Mouse (Mus musculus): ENCODE measurements at regions not wholly inside any gene's neighbourhood (a gene's known extent, or its start where the extent isn't known, plus 50 kb on each side); places are given as distances from the start of the nearest gene placed in this dataset.

DNA sequence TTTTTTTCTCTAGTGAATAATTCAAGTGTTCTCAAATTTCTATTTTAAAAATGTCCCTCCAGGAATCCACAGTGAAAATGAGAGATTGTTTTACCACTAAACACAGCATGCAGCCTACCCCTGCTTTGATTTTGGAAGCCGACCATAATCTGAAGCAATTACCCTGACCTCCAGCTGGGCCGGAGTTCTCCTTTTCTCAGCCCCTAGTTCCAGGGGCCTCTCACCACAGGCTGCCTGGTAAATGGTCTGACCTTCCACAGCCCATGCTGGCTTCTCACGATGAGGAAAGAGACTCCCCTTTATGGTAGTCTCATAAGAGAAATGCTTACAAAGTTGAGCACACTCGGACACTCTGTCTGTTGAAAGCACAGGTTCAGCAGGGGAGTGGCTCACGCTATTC lies 121.3 kb downstream of the Kcnrg start:
- no peak for DNase-seq (ENCODE audit: low read depth, low spot score)
- H3K4me1 ChIP-seq (ENCODE audit: control insufficient read depth in 1 of 2, insufficient read depth in 2 of 2, low read length in 2 of 2) = no peaks in the 10 kb centered on the region
- H3K9me3 ChIP-seq (replicated peaks; ENCODE audit: insufficient read depth, low read length) = no peaks in the 10 kb centered on the region
- H3K27ac ChIP-seq (ENCODE audit: control insufficient read depth, low read depth, low read length) = no peak overlapping the region
- H3K9ac ChIP-seq (ENCODE audit: control insufficient read depth, low read depth, low read length, poor library complexity, severe bottlenecking) = no peak overlapping the region
- no peaks in the 10 kb centered on the region for H3K79me2 ChIP-seq (ENCODE audit: control insufficient read depth, insufficient read depth, low read length, poor library complexity)
- no peak overlapping the region for H3K4me3 ChIP-seq (ENCODE audit: control insufficient read depth in 1 of 2, insufficient read depth in 1 of 2, low read depth in 2 of 2, low read length in 2 of 2)
- H3K36me3 ChIP-seq (ENCODE audit: control insufficient read depth in 1 of 2, insufficient read depth in 2 of 2, low read length in 2 of 2) = no peaks in the 10 kb centered on the region
- no peak for TF ChIP-seq MAX (IDR thresholded peaks at IDR 0.05; ENCODE audit: low read length)
- TF ChIP-seq ZNF384 (IDR thresholded peaks at IDR 0.05; ENCODE audit: low read depth, low read length) = no peak
- TF ChIP-seq HCFC1 (IDR thresholded peaks at IDR 0.05; ENCODE audit: low read depth, low read length) = no peak
- no peak for TF ChIP-seq TAL1 (IDR thresholded peaks at IDR 0.05; ENCODE audit: low read length)
- TF ChIP-seq E2F4 (IDR thresholded peaks at IDR 0.05; ENCODE audit: borderline replicate concordance, low read depth, low read length) = no peak
- TF ChIP-seq KAT2A (conservative IDR thresholded peaks at IDR 0.05; ENCODE audit: low read depth, low read length) = no peak
- TF ChIP-seq ZMIZ1 (IDR thresholded peaks at IDR 0.05; ENCODE audit: low read depth, low read length) = no peak
- TF ChIP-seq MAZ (IDR thresholded peaks at IDR 0.05; ENCODE audit: low read depth, low read length) = no peak
- no peak for TF ChIP-seq MYC (IDR thresholded peaks at IDR 0.05; ENCODE audit: low read depth, low read length)
- no peak for TF ChIP-seq SIN3A (IDR thresholded peaks at IDR 0.05; ENCODE audit: low read length)
- TF ChIP-seq ELF1 (IDR thresholded peaks at IDR 0.05; ENCODE audit: low read depth, low read length) = no peak
- TF ChIP-seq ZKSCAN1 (IDR thresholded peaks at IDR 0.05; ENCODE audit: low read depth, low read length) = no peak
- TF ChIP-seq RAD21 (IDR thresholded peaks at IDR 0.05; ENCODE audit: low read depth, low read length) = no peak
- TF ChIP-seq CTCF (IDR thresholded peaks at IDR 0.05 in 2 of 3, conservative IDR thresholded peaks at IDR 0.05 in 1 of 3; ENCODE audit: control insufficient read depth in 1 of 3, insufficient read depth in 1 of 3, low read depth in 2 of 3, low read length in 3 of 3, poor library complexity in 1 of 3, severe bottlenecking in 1 of 3) = no peak
- no peak for TF ChIP-seq ZC3H11A (IDR thresholded peaks at IDR 0.05; ENCODE audit: low read depth, low read length)
- TF ChIP-seq NELFE (IDR thresholded peaks at IDR 0.05; ENCODE audit: low read depth, low read length) = no peak
- TF ChIP-seq MYB (IDR thresholded peaks at IDR 0.05; ENCODE audit: low read depth, low read length) = no peak
- no peak for TF ChIP-seq UBTF (IDR thresholded peaks at IDR 0.05; ENCODE audit: borderline replicate concordance, insufficient read depth, low read depth, low read length)
- H3K27me3 ChIP-seq (ENCODE audit: control insufficient read depth in 1 of 2, insufficient read depth in 2 of 2, low read length in 2 of 2) = no peaks in the 10 kb centered on the region

GRCm38 (mm10) chr14:61735541-61735940 lies 128.3 kb downstream of the Kcnrg start:
- Histone ChIP-seq H3K4me3 (ENCODE audit: control insufficient read depth in 1 of 2, insufficient read depth in 1 of 2, low read depth in 2 of 2, low read length in 2 of 2) (no peak overlapping the region), H3K9ac (ENCODE audit: control insufficient read depth, low read depth, low read length, poor library complexity, severe bottlenecking) (no peak overlapping the region), H3K4me1 (ENCODE audit: control insufficient read depth in 1 of 2, insufficient read depth in 2 of 2, low read length in 2 of 2) (peaks cover 0 to 9% of the 10 kb centered on the region in 2 experiments; a peak in 2 of 4 replicates), H3K79me2 (ENCODE audit: control insufficient read depth, insufficient read depth, low read length, poor library complexity) (no peaks in the 10 kb centered on the region), H3K27ac (ENCODE audit: control insufficient read depth, low read depth, low read length) (no peak overlapping the region), H3K36me3 (ENCODE audit: control insufficient read depth in 1 of 2, insufficient read depth in 2 of 2, low read length in 2 of 2) (peaks cover 0 to 4% of the 10 kb centered on the region in 2 experiments; a peak in 1 of 4 replicates), H3K27me3 (ENCODE audit: control insufficient read depth in 1 of 2, insufficient read depth in 2 of 2, low read length in 2 of 2) (no peaks in the 10 kb centered on the region), H3K9me3 (replicated peaks; ENCODE audit: insufficient read depth, low read length) (no peaks in the 10 kb centered on the region)
- DNase-seq (ENCODE audit: low read depth, low spot score) = no peak
- TF ChIP-seq SMC3 (IDR thresholded peaks at IDR 0.05; ENCODE audit: low read depth, low read length) (no peak), BHLHE40 (IDR thresholded peaks at IDR 0.05; ENCODE audit: borderline replicate concordance, low read depth, low read length) (no peak)

Measured in MEL (cell line).